10 mouse cellular contexts compared by ENCODE assay signal in genomic region chr11:35120894-35121610, GRCm38 (mm10). TPM values are rescaled to one million over a fixed set of nuclear protein-coding genes. Genes with fewer than 3 reads are reported as not detected.
DNase-seq lines count a peak whose midpoint lies in the region; ATAC-seq and TF ChIP-seq lines count a peak whose summit lies in the region.
"Had no signal": no experiment of that assay in that cellular context is flagged by ENCODE, and none has a peak within 500 bp of the region (broad histone marks: within the 10 kb centered on the region; RNA-seq: fewer than 3 reads in every experiment).

TSS of gene Slit3 (plus strand) at chr11:35121224.

- under 1% methylated on average over 66 of the region's 75 CpGs for WGBS in intestine, postnatal 0 days
- under 1% methylated on average over 73 of the region's 75 CpGs for WGBS in limb, embryonic 13.5 days
- under 1% methylated on average over 57 of the region's 75 CpGs for WGBS in midbrain, embryonic 16.5 days

- DNase-seq in layer of hippocampus, adult 2 months (ENCODE audit: low spot score in 2 of 2), result peak; percentile 54 to 58
- no peak for DNase-seq in layer of hippocampus, adult 11-12 months (ENCODE audit: low spot score)
- DNase-seq in embryo, embryonic 11 days, result peak; percentile 90
- peak; percentile 98 for DNase-seq in heart, adult 11 months
- DNase-seq in urinary bladder, adult 2 months (ENCODE audit: low spot score), result peak; percentile 56

- H3K4me2 ChIP-seq in intestine, postnatal 0 days (replicated peaks; ENCODE audit: low read depth), result peak within 1 kb of the TSS; percentile 68
- peak within 1 kb of the TSS; percentile 87 for H3K4me2 ChIP-seq in limb, embryonic 13.5 days (replicated peaks)
- H3K4me2 ChIP-seq in midbrain, embryonic 16.5 days (ENCODE audit: low read length), result peak within 1 kb of the TSS; percentile 96

- peak within 1 kb of the TSS; percentile 71 for H3K4me3 ChIP-seq in layer of hippocampus, adult 2 months
- peak within 1 kb of the TSS; percentile 45 for H3K4me3 ChIP-seq in intestine, postnatal 0 days (ENCODE audit: low read depth, low read length)
- peak within 1 kb of the TSS; percentile 85 for H3K4me3 ChIP-seq in limb, embryonic 13.5 days
- H3K4me3 ChIP-seq in midbrain, embryonic 16.5 days (ENCODE audit: low read depth, low read length), result peak within 1 kb of the TSS; percentile 60
- H3K4me3 ChIP-seq: megakaryocyte, embryonic 14.5 days had no signal

- TF ChIP-seq CTCF in layer of hippocampus, adult 2 months (conservative IDR thresholded peaks at IDR 0.05), result peak; percentile 53
- TF ChIP-seq CTCF in intestine, postnatal 0 days (IDR thresholded peaks at IDR 0.05; ENCODE audit: low read depth), result peak; percentile 40

- no peaks in the 10 kb centered on the region for H3K36me3 ChIP-seq in intestine, postnatal 0 days (ENCODE audit: control insufficient read depth, insufficient read depth)
- H3K36me3 ChIP-seq in limb, embryonic 13.5 days, result no peaks in the 10 kb centered on the region
- H3K36me3 ChIP-seq in midbrain, embryonic 16.5 days (ENCODE audit: control insufficient read depth, insufficient read depth, low read length), result no peaks in the 10 kb centered on the region

- no peaks in the 10 kb centered on the region; the same call in 1 of the 2 replicates for H3K4me1 ChIP-seq in intestine, postnatal 0 days (replicated peaks; ENCODE audit: control insufficient read depth, insufficient read depth, low read length)
- peaks cover 68% of the 10 kb centered on the region for H3K4me1 ChIP-seq in limb, embryonic 13.5 days
- H3K4me1 ChIP-seq in midbrain, embryonic 16.5 days (ENCODE audit: control insufficient read depth, insufficient read depth, low read length), result peaks cover 3% of the 10 kb centered on the region
- H3K4me1 ChIP-seq: megakaryocyte, embryonic 14.5 days had no signal

- peak within 1 kb of the TSS; percentile 40 for H3K9ac ChIP-seq in intestine, postnatal 0 days (ENCODE audit: low read depth, low read length)
- H3K9ac ChIP-seq in limb, embryonic 13.5 days, result peak within 1 kb of the TSS; percentile 89
- H3K9ac ChIP-seq in midbrain, embryonic 16.5 days (ENCODE audit: low read depth, low read length), result peak within 1 kb of the TSS; percentile 69

- H3K27me3 ChIP-seq in intestine, postnatal 0 days (replicated peaks; ENCODE audit: control insufficient read depth, insufficient read depth, low read length), result peaks cover 30% of the 10 kb centered on the region
- H3K27me3 ChIP-seq in limb, embryonic 13.5 days, result peaks cover 8% of the 10 kb centered on the region; the same call in 1 of the 2 replicates
- H3K27me3 ChIP-seq in midbrain, embryonic 16.5 days (ENCODE audit: control insufficient read depth, insufficient read depth, low read depth, low read length), result peaks cover 35% of the 10 kb centered on the region

- peak; percentile 25; the same call in 1 of the 2 replicates for ATAC-seq in intestine, postnatal 0 days
- peak; percentile 86 for ATAC-seq in limb, embryonic 13.5 days (ENCODE audit: low FRiP score, low read depth)
- peak; percentile 70 for ATAC-seq in midbrain, embryonic 16.5 days

- peak within 1 kb of the TSS; percentile 95 for H3K27ac ChIP-seq in layer of hippocampus, adult 2 months
- H3K27ac ChIP-seq in intestine, postnatal 0 days (ENCODE audit: low read depth, low read length), result no peak within 1 kb of the TSS
- peak within 1 kb of the TSS; percentile 91 for H3K27ac ChIP-seq in limb, embryonic 13.5 days
- no peak within 1 kb of the TSS for H3K27ac ChIP-seq in midbrain, embryonic 16.5 days (ENCODE audit: low read length)

- no peaks in the 10 kb centered on the region for H3K9me3 ChIP-seq in intestine, postnatal 0 days (ENCODE audit: control insufficient read depth)
- H3K9me3 ChIP-seq in limb, embryonic 13.5 days, result no peaks in the 10 kb centered on the region
- no peaks in the 10 kb centered on the region for H3K9me3 ChIP-seq in midbrain, embryonic 16.5 days (replicated peaks; ENCODE audit: control insufficient read depth, low read length, poor library complexity, severe bottlenecking)
- H3K9me3 ChIP-seq: megakaryocyte, embryonic 14.5 days had no signal

RNA-seq across cellular contexts. Expression of gene Slit3, which starts in this region (rescaled TPM):
- 100 to 1,000 TPM in 1 of 2 experiments, 10 to 100 TPM in 1; 98.9 to 106 TPM for total RNA-seq in layer of hippocampus, adult 2 months (2021)
- polyA plus RNA-seq in intestine, postnatal 0 days (2015; fragmentation: Nextera tagmentation; extraction: Ambion mirVana), result 4.5 and 4.8 TPM in 2 replicates
- 20.9 and 21.9 TPM in 2 replicates for polyA plus RNA-seq in limb, embryonic 13.5 days (2015; fragmentation: Nextera tagmentation; extraction: Ambion mirVana)
- polyA plus RNA-seq in midbrain, embryonic 16.5 days (2015; fragmentation: Nextera tagmentation; extraction: Ambion mirVana), result 4.5 and 5.0 TPM in 2 replicates
- polyA plus RNA-seq in urinary bladder, adult 2 months (2012; rRNA removed), result 36.3 and 63.2 TPM in 2 replicates
- polyA plus RNA-seq: C2C12 had no signal

Comparison
In these comparisons a context has a peak if more than half of its experiments do, and no peak if none do; other contexts are left out.
1. H3K27ac ChIP-seq: peak in layer of hippocampus, adult 2 months (single experiment) and limb, embryonic 13.5 days (single experiment); none in intestine, postnatal 0 days (single experiment) and midbrain, embryonic 16.5 days (single experiment).
2. ATAC-seq: peak in every context shown above with its lines; median percentile 86 in limb, embryonic 13.5 days; 70 in midbrain, embryonic 16.5 days; 25 in intestine, postnatal 0 days.
3. Peak in every context shown above with its lines, with median percentiles within 50 percentile points of each other: H3K4me3 ChIP-seq, H3K4me2 ChIP-seq and H3K9ac ChIP-seq.